Mouse (Mus musculus) heart, postnatal 14 days (tissue): ENCODE data around the gene Parg. TPM values are rescaled to one million over a fixed set of nuclear protein-coding genes. Genes with fewer than 3 reads are reported as not detected.
A peak's percentile ranks its signal among the peaks of the same experiment; 100 is the strongest.
"Not testable (repeated sequence)": the region's sequence is repeated elsewhere in the genome, so short reads cannot be mapped to it uniquely, and the experiment has no call there.

Source experiments
- DNase-seq, 2 experiments: peaks; one replicate each; pipeline ENCODE4 v3.0.0; 2021 to 2022
- intact Hi-C: fragments of 180-260 bp; cut with DNase I; formaldehyde crosslinking; loops from one replicate; pipeline ENCODE4 v1.15.1; 2025
- total RNA-seq, 2 experiments: library from RNA; stranded (reverse); gene quantifications; 2 replicates each; pipeline ENCODE4 v1.2.3; 2021

The Parg gene
- total RNA-seq, 2 experiments from 2014 or later: 20.8 to 28.6 TPM

DNA sequence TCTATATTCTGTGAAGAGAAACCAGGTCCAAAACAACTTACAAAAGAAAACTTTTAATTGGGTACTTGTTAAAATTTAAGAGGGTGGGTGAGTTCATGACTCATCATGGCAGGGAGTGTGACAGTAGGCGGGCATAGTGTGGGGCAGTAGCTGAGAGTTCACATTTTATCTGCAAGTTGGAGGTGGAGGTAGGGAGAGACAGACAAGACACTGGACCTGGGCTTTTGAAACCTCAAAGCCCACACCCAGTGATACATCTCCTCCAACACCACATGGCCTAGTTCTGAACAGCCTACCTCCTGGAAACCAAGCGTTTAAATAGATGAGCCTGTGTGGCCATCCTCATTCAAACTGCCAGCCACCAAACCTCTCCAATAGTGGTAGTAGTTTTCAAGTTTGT, 26.4 kb upstream of the Parg start:
- DNase-seq: no peak
- intact Hi-C loops: no loop called here

DNA sequence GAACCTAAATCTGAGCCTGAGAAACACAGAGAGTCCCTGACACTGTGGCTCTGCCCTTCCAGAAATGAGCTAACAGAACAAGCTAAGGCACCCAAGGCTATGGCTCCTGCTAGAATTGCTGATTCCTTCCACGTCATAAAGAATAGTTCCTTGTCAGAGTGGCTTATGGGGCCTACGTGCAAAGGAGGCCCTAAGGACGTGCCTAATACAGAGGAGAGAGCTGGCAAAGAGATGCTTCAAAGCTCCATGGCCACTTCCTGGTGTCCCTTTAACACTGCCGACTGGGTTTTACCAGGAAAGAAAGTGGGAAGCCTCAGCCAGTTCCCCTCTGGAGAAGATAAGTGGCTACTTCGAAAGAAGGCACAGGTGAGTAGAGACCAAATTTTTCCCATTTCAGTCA, 25.2 kb upstream of the Parg start:
- intact Hi-C loops, DNase-seq: not testable (repeated sequence)

DNA sequence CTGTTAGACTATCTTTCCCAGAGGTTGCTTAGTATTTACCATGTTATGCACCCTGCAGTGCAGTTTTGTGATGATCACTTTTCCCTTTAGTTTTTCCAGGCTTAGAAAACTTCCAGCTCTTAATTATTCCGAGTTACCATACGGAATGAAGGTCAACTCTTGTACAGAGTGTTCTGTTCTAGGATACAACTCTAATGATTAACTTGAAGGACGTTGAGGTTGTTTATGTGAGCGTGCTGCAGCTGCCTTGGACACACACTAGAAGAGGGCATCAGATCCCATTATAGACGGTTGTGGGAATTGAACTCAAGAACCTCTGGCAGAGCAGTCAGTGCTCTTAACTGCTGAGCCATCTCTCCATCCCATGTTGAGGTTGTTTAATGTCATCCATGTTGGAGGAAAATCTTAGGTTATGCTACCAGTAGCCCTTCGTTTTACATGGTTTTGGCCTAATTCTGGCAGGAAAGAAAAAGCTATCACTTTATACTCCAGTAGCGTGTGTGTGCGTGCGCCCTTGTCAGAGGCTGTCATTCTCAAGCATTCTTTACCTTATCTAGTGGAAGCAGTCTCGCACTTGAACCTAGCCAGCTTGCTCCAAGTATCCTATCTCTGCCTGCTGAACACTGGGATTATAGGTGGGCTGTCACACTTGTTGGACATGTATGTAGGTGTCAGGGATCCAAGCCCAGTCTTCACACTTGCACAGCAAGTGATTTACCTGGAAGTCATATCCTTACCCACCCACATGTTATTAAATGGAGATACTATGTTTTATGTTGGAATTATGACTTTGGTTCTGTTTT, 22.2 kb upstream of the Parg start:
- intact Hi-C loops: no loop called here
- DNase-seq: no peak

DNA sequence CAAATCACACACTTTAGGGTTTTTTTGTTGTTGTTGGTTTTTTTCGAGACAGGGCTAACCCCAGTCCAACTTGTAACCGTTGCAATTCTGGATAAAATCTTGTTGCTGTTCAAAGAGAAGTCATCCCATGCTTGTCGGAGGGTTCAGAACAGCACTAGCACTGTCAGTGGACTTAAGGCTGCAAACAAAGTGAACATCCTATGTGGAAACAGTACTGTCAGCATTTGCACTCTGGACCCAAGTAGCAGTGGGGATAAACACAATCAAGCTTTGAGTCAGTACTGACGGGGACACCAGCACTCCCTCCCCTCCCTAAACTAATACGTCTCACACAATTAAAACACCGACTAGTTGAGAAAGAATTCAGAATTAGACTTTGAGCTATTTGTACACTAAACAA, 20.9 kb upstream of the Parg start:
- no peak for DNase-seq
- intact Hi-C loops: no loop called here

DNA sequence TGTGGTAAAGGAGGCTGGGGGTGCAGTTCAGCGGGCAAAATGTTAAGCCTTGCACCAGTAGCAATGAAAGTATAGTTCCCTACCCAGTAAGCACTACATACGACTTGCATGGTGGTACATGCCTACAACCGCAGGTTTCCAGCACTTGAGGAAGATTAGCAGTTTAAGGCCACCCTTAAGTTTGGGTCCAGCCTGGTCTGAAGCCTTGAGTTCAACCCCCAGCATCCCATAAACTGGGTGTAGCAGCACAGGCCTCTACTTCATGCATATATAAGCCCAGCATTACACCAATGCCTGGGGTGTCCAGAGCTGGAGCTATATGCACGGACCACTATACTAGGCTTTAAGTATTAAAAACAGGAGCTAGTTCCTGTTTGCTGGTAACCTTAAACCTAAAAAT, 17.9 kb upstream of the Parg start:
- intact Hi-C loops: no loop called here
- DNase-seq: no peak

DNA sequence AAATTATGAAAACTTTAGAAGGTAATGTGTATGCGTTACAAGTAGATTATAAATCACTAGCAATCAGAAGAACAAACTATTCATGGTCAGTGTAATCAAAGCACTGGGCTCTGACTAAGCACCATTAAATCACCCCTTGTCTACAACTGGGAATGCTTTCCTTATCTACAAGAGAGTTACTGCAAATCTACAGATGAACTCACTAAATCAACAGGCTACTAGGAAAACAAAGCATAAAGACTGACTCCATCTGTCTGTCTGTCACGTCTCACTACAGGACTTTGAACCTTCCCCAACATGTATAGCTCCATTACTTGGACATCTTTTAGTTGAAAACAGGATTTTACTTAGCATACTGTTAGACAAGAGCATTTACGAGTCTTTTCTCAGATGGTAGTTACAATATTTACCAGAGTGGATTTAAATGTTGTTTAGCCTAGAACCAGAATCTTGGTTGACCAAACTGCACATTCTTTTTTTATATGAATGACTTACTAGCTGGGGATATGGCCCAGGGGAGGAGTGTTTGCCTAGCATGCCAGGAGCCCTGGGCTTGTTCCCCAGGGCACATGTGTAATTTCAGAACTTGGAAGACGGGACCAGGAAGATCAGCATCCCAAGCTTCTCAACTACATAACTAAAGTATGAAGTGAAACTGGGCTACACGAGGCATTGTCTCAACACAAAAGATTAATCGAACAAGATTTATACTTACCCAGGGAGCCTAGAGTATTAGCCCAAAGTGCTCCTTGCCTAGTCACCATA, 10.9 kb upstream of the Parg start:
- intact Hi-C loops: loop anchor here (5.0 to 10.0 kb wide), 2 partner anchors 69 to 396 kb away; no protein-coding TSS in a partner anchor
- DNase-seq: no peak

DNA sequence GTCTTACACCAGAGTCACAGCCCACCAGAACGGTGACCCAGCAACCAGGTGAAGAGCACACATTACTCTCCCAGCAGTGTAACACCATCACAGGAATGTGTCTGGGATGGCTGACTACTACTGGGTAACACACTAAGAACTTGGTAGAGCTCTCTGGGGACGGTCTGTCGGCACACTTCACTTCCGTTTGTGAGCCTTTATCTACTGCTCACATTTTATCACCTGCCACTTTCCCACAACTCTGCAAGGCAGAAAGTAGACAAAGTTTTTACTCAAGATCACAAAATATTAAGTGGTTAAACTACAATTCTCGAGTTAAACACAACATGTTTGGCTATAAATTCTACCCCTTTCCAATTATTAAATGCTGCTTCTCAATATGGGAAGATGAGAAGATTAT, 9.8 kb upstream of the Parg start:
- no peak for DNase-seq
- intact Hi-C loops: loop anchor here (5.0 to 10.0 kb wide), 2 partner anchors 70 to 397 kb away; no protein-coding TSS in a partner anchor

DNA sequence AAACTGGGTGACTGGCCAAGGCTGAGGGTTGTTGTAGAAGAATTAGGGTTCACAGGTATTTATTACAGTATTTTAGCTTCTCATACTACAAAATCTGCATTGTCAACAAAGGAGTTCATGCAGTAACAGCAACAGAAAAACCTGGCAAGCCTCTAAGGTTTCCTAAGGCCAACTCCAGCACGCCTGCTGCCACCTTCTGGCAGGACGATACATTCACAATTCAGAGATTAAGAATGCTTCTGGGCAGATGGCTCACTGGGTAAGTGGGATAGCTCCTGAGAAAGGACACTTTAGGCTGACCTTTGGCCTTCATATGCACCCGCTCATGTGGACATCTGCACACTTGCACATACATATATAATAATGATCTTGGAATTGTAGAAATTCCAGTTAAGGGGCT, 9.3 kb upstream of the Parg start:
- DNase-seq: peak; percentile 57 to 78

DNA sequence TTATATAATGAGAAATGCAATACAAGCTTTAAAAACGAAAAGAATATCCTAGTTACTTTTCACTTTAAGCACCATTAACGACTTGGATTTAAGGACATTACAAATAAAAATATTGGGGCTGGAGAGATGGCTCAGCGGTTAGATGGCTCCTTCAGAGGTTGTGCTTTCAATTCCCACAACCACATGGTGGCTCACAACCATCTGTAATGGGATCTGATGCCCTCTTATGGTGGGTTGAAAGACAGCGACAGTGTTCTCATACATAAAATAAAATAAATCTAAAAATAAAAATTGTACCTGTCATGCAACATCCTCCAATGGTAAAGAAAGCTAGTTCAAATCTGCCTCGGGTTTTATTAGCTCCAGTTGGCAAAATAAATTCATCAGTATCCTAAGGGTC, 8.2 kb upstream of the Parg start:
- DNase-seq: not testable (repeated sequence)
- intact Hi-C loops: loop anchor here (5.0 to 10.0 kb wide), 2 partner anchors 71 to 399 kb away; no protein-coding TSS in a partner anchor

More for the DNA sequence above, 9.3 kb upstream of the Parg start:
- intact Hi-C loops: loop anchor here (5.0 to 10.0 kb wide), 2 partner anchors 70 to 398 kb away; no protein-coding TSS in a partner anchor

DNA sequence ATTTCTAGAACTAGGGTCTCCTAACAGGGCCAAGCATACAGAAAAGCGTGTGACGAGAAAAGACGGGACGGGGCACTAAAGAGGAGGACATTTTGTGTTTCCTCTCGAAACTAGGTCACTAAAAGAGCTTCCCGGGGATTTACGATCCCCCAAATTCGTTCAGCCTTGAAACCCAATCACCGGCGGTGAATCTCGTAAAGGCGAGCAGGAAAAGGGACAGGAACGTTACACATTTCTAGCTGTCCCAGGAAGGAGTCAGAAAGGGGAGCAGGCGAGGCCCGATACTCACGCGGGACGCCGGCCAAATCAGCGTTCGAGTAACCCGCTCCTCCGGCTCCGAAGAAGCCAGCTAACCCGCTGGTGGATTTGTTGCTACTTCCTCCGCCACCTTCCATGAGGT, 395 bp upstream of the Parg start:
- DNase-seq: no peak
- intact Hi-C loops: no loop called here

DNA sequence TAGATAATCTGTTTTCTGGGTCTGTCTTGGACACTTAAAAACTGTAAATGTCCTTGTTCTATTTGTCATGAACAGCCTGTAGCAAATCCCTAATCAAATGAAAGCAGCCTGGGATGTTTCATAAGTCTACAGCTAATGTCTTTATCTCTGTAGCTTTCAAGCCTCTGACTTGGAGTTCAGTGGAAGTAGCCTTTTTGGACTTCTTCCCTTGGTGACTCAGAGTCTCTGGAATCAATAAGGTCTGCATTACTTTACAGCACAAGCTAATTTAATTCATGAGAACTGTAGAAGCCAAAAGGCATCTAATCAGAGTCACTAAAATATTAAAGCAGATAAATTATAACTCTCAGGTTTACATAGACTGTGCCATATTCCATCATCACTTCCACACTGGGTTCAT, 24.9 kb downstream of the Parg start:
- DNase-seq: no peak
- intact Hi-C loops: loop anchor here (2.0 kb wide), 1 partner anchor 256 kb away; no protein-coding TSS in a partner anchor

DNA sequence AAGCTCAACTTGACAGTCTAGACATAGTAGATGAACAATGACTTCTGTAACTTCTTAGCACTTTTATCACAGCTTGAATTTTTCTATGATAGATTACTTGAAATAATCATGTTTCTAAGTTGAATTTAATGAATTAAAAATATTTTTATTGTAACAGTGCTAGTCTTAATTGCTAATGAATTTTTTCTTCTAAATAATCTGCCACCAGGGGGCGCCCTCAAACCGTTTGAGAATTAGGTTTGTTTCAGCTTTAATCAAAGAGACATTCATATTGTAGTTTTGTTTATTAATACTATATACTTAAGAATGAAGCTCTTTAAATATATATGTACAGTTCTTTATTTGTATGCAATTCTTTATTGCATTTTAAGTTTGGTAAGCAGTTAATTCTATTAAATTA, 27.2 kb downstream of the Parg start:
- peak; percentile 43 to 69 for DNase-seq
- intact Hi-C loops: loop anchor here (2.0 kb wide), 1 partner anchor 244 kb away; no protein-coding TSS in a partner anchor

DNA sequence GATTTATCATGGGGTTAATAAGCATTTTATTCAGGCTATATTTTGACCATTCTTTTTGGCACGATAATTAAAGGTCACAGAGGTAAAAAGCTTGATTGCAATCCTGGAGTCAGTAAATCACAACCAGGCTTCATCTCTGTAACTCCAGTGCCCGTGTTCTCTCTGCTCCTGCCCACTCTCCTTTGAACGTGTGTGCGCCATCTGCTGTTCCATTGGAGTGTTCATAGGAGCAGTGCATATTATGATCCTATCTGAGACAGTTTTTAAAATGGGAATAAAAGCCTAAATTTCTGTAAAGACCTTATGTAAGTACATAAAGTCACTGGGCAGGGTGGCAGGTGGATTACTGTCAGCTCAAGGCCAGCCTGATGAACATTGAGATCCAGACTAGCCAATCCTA, 40.7 kb downstream of the Parg start:
- no peak for DNase-seq
- intact Hi-C loops: no loop called here

DNA sequence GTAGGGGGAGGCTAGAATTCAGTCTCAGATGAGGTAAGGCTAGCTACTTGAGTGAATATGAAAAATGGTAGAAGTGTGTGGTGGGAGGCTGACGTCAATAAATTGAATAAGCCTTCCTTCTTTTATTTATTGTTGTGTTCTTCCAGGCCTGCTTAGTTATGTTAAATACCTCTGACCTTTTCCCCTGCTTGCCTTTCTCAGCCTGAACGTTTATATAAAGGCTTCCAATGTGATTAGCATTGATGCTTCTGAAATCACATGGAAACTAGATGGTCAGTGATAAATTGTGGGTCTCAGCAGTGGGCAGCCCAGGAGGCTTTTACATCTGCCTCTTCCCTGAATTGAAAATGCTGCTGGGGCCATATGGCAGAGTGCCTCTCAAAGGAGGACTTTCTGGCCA, 44.3 kb downstream of the Parg start:
- DNase-seq: no peak
- intact Hi-C loops: no loop called here

DNA sequence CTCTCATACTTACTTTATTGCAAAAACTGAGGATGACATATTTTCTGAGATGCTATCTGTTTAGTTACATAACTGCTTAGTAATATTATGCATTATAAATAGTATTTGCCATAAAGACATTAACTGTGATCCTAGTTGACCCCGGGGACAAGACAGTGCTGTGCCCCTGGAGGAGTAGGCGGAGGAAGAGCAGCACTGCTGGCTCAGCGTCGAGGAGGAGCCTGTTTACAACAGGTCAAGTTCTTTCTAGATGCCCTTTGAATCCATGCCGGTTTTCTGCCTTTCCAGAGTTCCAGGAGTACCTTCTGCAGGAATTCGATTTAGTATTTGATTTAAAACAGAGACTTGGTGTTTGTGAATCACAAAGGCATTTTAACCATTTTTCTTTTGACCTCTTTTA, 47.9 kb downstream of the Parg start:
- no peak for DNase-seq
- intact Hi-C loops: no loop called here

DNA sequence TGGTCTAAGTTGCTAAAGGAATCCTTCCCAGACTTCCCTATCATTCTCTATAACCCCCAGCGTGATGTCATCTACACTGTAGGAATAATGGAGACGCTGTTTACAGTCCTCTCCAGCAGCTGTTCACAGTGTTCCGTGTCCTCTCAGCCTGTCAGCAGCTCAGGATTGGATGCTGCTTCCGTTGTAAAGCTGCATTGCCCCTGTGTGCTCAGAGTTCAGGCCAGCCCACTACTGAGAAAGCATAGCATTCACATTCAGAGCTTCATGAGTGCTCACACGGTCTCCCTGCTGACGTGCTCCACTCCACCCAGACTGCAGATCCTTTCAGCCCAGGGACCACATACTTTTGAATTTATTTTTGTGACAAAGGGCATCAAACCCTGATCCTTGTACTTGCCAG, 59.1 kb downstream of the Parg start:
- no peak for DNase-seq

DNA sequence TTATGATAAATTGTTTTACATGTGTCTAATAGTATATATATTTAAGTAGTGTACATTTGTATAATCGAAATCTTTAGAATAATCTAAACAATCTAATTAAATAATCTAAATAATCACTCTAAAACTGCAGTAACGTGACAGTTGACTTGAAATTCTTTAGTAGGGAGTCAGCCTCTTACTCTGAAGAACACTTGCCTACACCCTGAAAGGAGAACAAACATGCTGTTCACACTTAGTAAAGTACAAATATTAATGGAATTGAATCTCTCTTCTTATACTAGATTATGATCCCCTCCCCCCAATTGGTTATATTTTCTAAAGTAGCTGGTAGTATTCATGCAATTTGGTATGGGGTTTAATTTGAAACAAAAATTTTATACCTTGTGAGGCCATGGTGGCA, 60.0 kb downstream of the Parg start:
- intact Hi-C loops: no loop called here
- DNase-seq: no peak

More for the DNA sequence above, 59.1 kb downstream of the Parg start:
- intact Hi-C loops: no loop called here

DNA sequence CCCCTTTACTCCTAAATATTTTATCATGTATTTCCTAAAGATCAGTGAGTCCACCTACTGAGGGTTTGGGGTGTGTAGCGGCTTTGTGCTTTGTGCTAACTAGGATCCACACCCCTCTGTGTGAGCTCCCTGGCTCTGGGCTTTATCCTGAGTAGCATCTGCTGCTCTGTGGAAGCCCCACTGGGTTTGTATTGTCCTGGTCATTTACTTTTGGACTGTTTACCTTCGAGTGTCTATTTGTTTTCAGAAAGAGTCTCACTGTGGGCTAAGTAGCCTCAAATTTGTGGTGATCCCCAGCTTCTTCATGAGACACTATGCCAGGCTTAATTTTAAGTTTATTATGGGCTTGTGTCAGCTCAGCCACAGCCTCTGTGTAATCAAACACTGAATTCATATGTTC, 67.2 kb downstream of the Parg start:
- intact Hi-C loops: no loop called here
- DNase-seq: no peak

DNA sequence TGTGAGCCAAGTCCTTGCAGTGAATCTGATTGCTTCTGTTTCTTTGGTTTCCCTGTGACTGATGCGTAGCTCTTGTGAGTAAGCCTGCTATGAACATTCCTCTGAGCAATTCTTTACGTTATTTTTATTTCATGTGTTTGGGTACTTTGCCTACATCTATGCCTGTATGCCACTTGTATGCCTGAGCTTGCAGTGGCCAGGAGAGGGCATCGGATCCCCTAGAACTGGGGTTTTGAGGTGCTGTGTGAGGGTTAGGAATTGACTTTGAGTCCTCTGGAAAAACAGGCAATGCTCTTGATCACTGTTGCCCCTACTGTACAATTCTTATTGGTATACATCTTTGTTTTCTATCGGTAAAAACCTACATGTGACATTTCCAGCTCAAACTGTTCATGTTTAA, 67.8 kb downstream of the Parg start:
- intact Hi-C loops: no loop called here
- DNase-seq: no peak

DNA sequence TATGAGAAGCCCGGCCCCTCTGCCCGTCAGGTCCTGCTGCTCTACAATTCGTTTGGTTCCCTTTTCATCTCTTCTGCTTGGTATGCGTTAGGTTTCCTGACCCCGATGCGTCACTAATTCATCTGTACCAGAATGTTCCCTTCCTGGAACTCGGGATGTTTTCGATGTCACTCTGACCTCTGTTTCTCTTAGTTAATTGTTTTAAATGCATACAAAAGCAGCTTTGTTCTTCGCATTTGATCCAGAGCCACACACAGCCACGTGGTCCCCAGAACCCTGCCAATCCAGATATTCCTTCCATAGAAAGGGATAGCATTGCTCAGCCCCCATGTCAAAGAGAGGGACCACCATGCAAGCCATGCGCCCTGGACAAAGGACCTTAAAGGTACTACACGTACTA, 99.9 kb downstream of the Parg start:
- no peak for DNase-seq
- intact Hi-C loops: no loop called here

DNA sequence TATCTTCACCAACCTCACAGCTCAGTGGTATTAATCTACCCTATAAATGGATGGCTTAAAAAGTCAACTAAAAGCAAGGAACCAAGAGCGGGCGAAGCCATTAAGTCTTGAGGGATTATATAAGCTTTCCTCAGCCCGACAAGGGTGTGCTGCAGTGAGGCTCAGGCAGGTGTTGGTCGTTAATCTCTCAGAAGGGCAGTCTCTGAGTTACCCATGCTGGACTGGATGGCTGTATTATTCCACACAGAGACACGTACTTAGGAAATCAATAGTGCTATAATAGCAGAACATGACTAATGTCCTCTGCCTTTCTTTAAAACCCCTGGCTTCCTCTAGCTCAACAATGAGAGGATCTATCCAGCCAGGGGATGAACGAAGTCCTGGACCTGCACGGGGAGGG, 100.7 kb downstream of the Parg start:
- intact Hi-C loops: no loop called here
- no peak for DNase-seq

DNA sequence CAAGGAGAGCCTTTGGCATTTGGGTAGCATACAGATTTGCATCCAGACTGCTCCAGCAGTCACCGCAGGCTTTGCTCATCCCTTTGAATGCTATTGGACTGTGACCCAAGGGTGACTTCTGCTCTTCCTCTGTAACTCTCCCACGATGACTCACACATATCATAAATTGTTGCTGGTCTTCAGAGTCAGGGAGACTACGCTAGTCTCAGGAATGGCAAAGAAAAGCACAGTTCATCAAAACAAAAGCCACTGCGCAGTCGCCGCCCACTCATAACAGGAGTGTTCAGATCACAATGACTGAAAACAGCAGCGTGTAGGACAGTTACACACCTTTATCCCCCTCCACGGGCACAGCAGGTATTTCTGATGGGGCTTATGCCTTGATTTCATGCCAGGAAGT, 103.2 kb downstream of the Parg start:
- intact Hi-C loops: no loop called here
- DNase-seq: no peak
